Mouse (Mus musculus) intestine, embryonic 14.5 days (tissue): ENCODE measurements around the gene Pop5. TPM values are rescaled to one million over a fixed set of nuclear protein-coding genes. Genes with fewer than 3 reads are reported as not detected.
A peak's percentile ranks its signal among the peaks of the same experiment; 100 is the strongest.

Source experiments
- ATAC-seq: fragments of 200-750 bp; cut with Nextera tagmentation; replicated peaks from 2 replicates; pipeline ENCODE4 v1.8.0; 2017; ENCODE audit warnings: low read depth, moderate number of reproducible peaks, moderate TSS enrichment, moderate library complexity; ENCODE audit not compliant: low FRiP score, low TSS enrichment
- DNase-seq: peaks from one replicate; pipeline ENCODE4 v3.0.0-alpha.2; 2018; ENCODE audit warnings: low spot score
- H3K27ac ChIP-seq: fragments of 300-500 bp; sonication (generic); 2 replicates; pipeline ENCODE4 v1.5.1; 2014; ENCODE audit warnings: low read depth, mild to moderate bottlenecking, control low read depth
- H3K27me3 ChIP-seq: fragments of 300-500 bp; sonication (generic); replicated peaks from 2 replicates; pipeline ENCODE4 v1.6.1; 2014; ENCODE audit warnings: low read length, control low read depth; ENCODE audit not compliant: control insufficient read depth, insufficient read depth
- H3K36me3 ChIP-seq: fragments of 300-500 bp; sonication (generic); 2 replicates; pipeline ENCODE4 v1.6.1; 2014; ENCODE audit warnings: low read length, control low read depth; ENCODE audit not compliant: control insufficient read depth, insufficient read depth
- H3K4me1 ChIP-seq: fragments of 300-500 bp; sonication (generic); replicated peaks from 2 replicates; pipeline ENCODE4 v1.6.1; 2014; ENCODE audit warnings: low read length, control low read depth, mixed read lengths; ENCODE audit not compliant: control insufficient read depth, insufficient read depth
- H3K4me2 ChIP-seq: fragments of 300-500 bp; sonication (generic); 2 replicates; pipeline ENCODE4 v1.6.1; 2014; ENCODE audit warnings: low read length
- H3K4me3 ChIP-seq: fragments of 300-500 bp; sonication (generic); 2 replicates; pipeline ENCODE4 v1.5.1; 2014; ENCODE audit warnings: low read depth, low read length, control low read depth, mixed read lengths
- H3K9ac ChIP-seq: fragments of 300-500 bp; sonication (generic); 2 replicates; pipeline ENCODE4 v1.6.1; 2014; ENCODE audit warnings: mild to moderate bottlenecking, low read length
- H3K9me3 ChIP-seq: fragments of 300-500 bp; sonication (generic); 2 replicates; pipeline ENCODE4 v1.6.1; 2016; ENCODE audit warnings: low read length, control low read depth; ENCODE audit not compliant: control insufficient read depth
- WGBS: fragments of 180-500 bp; shearing (Covaris S2); extraction: QIAGEN DNeasy Blood & Tissue Kit; methylation state at CpG from one replicate; pipeline ENCODE4 v1.1.7; 2014; 5-methylcytosine and 5-hydroxymethylcytosine counted together
- polyA plus RNA-seq: library from polyadenylated mRNA; unstranded; fragments of >200 nt; fragmentation: Nextera tagmentation; extraction: Ambion mirVana; gene quantifications from 2 replicates; pipeline ENCODE4 v1.2.1, GENCODE M21; 2014

Pop5 gene
- polyA plus RNA-seq, 1 experiment from 2014 or later = 140 TPM

GRCm38 (mm10) chr5:115238729-115239195 lies 3.1 kb downstream of the Pop5 start:
- Histone ChIP-seq H3K27ac (no peak overlapping the region), H3K4me3 (peak overlapping the region; percentile 91), H3K4me2 (peak overlapping the region; percentile 83), H3K4me1 (peaks cover 9% of the 10 kb centered on the region), H3K9me3 (no peaks in the 10 kb centered on the region), H3K9ac (peak overlapping the region; percentile 74; the same call in 1 of the 2 replicates), H3K27me3 (peaks cover 9% of the 10 kb centered on the region), H3K36me3 (peaks cover 41% of the 10 kb centered on the region)
- ATAC-seq = no peak
- peak; percentile 61 for DNase-seq
- 7% methylated on average over 11 of the region's 11 CpGs for WGBS

- Histone ChIP-seq H3K4me3 (no peak overlapping the region), H3K27me3 (peaks cover under 1% of the 10 kb centered on the region; the same call in 1 of the 2 replicates), H3K4me1 (peaks cover 9% of the 10 kb centered on the region), H3K4me2 (no peak overlapping the region), H3K36me3 (peaks cover 56% of the 10 kb centered on the region), H3K9me3 (no peaks in the 10 kb centered on the region), H3K27ac (no peak overlapping the region), H3K9ac (no peak overlapping the region)
- ATAC-seq (no peak), DNase-seq (no peak)
- 89% methylated on average over 11 of the region's 11 CpGs for WGBS
Measured at GRCm38 (mm10) chr5:115240191-115240590, 4.6 kb downstream of the Pop5 start.

DNA sequence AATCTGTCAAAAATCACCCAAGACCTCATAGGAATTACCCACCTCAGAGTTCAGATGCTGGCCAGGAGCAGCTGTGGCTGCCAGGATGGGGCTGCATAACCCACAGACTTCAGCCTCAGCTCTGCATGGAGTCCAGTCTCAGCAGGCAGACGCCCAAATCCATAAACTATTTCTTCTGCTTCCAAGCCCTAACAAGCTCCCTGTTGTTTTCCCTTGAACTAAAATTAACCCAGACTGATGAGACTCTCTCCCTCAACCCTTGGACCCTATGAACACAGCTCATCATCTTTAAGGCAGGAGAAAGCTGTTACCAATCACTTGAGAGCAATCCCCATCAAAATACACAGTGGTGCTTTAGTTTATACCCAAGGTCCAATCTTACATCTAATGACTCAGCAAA lies 19.8 kb downstream of the Pop5 start:
- Histone ChIP-seq H3K4me1 (no peaks in the 10 kb centered on the region), H3K4me3 (no peak overlapping the region), H3K9me3 (no peaks in the 10 kb centered on the region), H3K9ac (no peak overlapping the region), H3K27me3 (no peaks in the 10 kb centered on the region), H3K27ac (no peak overlapping the region), H3K36me3 (peaks cover 68% of the 10 kb centered on the region), H3K4me2 (no peak overlapping the region)
- ATAC-seq = no peak
- no peak for DNase-seq
- WGBS = 88% methylated on average over 1 of the region's 1 CpGs

GRCm38 (mm10) chr5:115256909-115257546 lies 21.4 kb downstream of the Pop5 start:
- H3K4me1 ChIP-seq = no peaks in the 10 kb centered on the region
- no peaks in the 10 kb centered on the region for H3K27me3 ChIP-seq
- H3K9ac ChIP-seq = no peak overlapping the region
- H3K9me3 ChIP-seq = no peaks in the 10 kb centered on the region
- no peak overlapping the region for H3K4me2 ChIP-seq
- peaks cover 62% of the 10 kb centered on the region for H3K36me3 ChIP-seq
- 83% methylated on average over 10 of the region's 10 CpGs for WGBS
- H3K4me3 ChIP-seq = no peak overlapping the region
- H3K27ac ChIP-seq = no peak overlapping the region
- no peak for DNase-seq
- no peak for ATAC-seq

DNA sequence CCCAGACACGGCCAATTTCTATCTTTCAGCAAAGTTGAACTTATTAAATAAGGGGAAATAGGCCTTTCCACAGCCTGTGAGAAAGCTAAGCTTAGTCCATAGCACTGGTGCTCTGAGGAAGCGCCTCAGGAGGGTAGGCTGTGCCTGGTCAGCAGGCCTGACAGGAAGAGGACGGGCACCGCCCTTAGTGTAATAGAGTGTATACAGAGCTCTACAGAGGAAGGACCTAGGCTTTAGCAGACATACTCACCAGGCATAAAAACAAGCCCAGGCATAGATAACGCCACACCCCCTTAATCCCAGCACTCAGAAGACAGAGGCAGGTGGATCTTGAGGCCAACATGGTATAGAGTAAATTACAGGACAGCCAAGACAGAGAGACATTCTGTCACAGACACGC lies 24.7 kb downstream of the Pop5 start:
- no peaks in the 10 kb centered on the region for H3K9me3 ChIP-seq
- no peak overlapping the region for H3K27ac ChIP-seq
- WGBS = 82% methylated on average over 6 of the region's 6 CpGs
- peaks cover 64% of the 10 kb centered on the region for H3K36me3 ChIP-seq
- DNase-seq (no peak), ATAC-seq (no peak)
- H3K4me1 ChIP-seq = no peaks in the 10 kb centered on the region
- H3K4me3 ChIP-seq = no peak overlapping the region
- no peak overlapping the region for H3K9ac ChIP-seq
- no peak overlapping the region for H3K4me2 ChIP-seq
- H3K27me3 ChIP-seq = no peaks in the 10 kb centered on the region

GRCm38 (mm10) chr5:115261141-115261540 lies 25.5 kb downstream of the Pop5 start:
- 89% methylated on average over 8 of the region's 8 CpGs for WGBS
- no peak overlapping the region for H3K4me2 ChIP-seq
- DNase-seq = no peak
- H3K27ac ChIP-seq = no peak overlapping the region
- ATAC-seq = no peak
- H3K9ac ChIP-seq = no peak overlapping the region
- H3K4me3 ChIP-seq = no peak overlapping the region
- H3K36me3 ChIP-seq = peaks cover 56% of the 10 kb centered on the region
- H3K9me3 ChIP-seq = no peaks in the 10 kb centered on the region
- no peaks in the 10 kb centered on the region for H3K4me1 ChIP-seq
- no peaks in the 10 kb centered on the region for H3K27me3 ChIP-seq

DNA sequence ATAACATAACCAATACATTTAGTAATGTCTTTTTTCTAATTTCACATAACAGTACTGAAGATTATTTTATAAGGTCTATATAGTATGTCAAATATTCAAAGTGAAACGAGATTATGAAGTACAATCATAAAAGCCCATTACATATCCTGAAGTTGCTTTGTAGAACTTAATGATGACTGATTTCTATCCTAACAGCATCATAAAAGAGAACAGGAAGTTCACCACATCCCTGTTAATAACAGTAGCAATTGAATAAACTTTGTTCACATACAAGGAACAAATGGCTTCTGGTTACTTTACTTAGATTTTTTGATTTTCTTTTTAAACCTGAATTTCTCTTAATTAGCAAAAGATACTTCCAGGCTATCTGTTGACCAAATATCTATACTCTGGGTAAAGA lies 26.2 kb downstream of the Pop5 start:
- Histone ChIP-seq H3K9ac (no peak overlapping the region), H3K9me3 (no peaks in the 10 kb centered on the region), H3K27ac (no peak overlapping the region), H3K27me3 (no peaks in the 10 kb centered on the region), H3K4me2 (no peak overlapping the region), H3K4me3 (no peak overlapping the region), H3K36me3 (peaks cover 55% of the 10 kb centered on the region), H3K4me1 (no peaks in the 10 kb centered on the region)
- WGBS = 80% methylated on average over 1 of the region's 1 CpGs
- DNase-seq (no peak), ATAC-seq (no peak)

DNA sequence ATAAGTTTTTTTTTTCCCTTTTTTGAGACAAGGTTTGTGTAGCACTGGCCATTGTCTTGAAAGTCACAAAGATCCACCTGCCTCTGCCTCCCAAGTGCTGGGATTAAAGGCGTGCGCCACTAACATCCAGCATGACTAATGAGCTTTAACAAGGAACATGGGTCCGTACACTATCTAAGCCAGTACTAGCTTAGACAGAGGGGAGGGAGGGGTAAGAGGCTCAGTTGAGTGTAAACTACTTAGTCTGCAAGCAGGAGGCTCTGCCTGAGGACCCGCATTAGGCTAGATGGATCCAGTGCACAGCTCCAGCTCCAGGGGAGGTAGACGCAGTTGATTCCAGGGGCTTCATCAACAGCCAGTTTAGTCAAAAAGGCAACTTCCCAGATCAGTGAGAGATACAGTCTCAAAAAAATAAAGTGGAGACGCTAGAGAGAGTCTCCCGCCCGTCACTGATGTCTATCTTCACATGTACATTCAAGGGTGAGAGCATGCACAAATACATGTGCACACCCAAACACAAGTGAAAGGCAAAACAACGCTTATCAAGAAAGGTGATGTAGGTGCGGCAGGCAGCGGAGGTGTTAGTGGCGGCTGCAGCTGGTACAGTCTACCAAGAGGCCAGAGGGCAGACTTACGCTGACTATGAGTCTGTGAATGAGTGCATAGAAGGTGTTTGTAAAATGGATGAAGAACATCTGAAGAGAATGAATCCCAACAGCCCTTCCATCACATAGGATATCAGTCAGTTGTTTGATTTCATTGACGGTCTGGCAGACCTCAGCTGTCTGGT lies 27.1 kb downstream of the Pop5 start:
- DNase-seq (no peak), ATAC-seq (no peak)
- Histone ChIP-seq H3K4me2 (no peak overlapping the region), H3K27ac (no peak overlapping the region), H3K36me3 (peaks cover 55% of the 10 kb centered on the region), H3K9ac (no peak overlapping the region), H3K27me3 (no peaks in the 10 kb centered on the region), H3K4me1 (no peaks in the 10 kb centered on the region), H3K4me3 (no peak overlapping the region), H3K9me3 (no peaks in the 10 kb centered on the region)
- WGBS = 87% methylated on average over 14 of the region's 14 CpGs
